Mouse (Mus musculus): ENCODE data around the gene Rnf114.

Gene Rnf114

DNA sequence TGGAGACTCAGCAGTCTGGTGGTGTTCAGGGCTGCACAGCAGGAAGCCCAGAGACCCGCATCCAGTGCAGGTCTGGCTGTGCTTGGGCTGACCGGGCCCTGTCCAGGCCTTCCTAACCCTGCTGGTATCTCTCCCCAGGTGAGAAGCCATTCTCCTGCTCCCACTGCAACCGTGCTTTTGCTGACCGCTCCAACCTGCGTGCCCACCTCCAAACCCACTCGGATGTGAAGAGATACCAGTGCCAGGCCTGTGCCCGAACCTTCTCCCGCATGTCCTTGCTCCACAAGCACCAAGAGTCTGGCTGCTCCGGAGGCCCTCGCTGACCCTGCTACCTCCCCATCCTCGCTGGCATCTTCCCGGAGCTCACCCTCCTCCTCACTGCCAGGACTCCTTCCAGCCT, 49.3 kb downstream of the Rnf114 start:
- DNase-seq, result no peak

DNA sequence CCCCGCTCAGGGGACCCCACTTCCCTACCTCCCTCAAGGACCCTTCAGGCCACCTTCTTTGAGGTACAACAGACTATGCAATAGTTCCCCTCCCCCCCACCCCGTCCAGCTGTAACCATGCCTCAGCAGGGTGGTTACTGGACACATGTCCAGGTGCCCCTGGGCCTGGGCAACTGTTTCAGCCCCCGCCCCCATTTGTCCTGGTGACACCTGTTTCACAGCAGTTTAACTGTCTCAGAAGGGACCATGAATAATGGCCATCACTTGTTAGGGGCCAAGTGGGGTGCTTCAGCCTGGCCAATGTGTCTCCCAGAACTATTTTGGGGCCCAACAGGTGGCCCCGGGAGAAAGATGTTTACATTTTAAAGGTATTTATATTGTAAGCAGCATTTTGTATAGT, 49.9 kb downstream of the Rnf114 start:
- DNase-seq, result no peak

GRCm38 (mm10) chr2:167543121-167544003, 50.9 kb downstream of the Rnf114 start:
- no peak for DNase-seq

DNA sequence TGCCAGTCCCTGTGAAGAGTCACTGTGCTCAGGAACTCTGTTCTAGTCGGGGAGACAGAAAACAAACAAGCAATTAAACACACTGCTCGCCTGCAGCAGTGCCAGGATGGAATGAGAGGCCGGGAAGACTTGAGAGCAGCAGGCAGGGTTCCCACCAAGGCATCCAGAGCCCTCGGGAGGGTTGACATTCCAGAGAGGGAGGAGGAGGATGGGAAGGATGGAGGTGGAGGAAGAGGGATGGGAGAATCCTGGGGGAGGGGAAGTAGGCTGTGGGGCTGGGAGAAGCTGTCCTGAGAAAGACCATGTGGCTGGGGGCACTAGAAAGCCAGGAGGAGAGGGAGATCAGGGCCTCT, 51.5 kb downstream of the Rnf114 start:
- DNase-seq, result no peak

- no peak for DNase-seq
Observed at GRCm38 (mm10) chr2:167544456-167544855, 52.0 kb downstream of the Rnf114 start.

- DNase-seq, result no peak
Observed at GRCm38 (mm10) chr2:167546447-167547195, 54.2 kb downstream of the Rnf114 start.

GRCm38 (mm10) chr2:167547444-167547843, 55.0 kb downstream of the Rnf114 start:
- DNase-seq, result no peak

DNA sequence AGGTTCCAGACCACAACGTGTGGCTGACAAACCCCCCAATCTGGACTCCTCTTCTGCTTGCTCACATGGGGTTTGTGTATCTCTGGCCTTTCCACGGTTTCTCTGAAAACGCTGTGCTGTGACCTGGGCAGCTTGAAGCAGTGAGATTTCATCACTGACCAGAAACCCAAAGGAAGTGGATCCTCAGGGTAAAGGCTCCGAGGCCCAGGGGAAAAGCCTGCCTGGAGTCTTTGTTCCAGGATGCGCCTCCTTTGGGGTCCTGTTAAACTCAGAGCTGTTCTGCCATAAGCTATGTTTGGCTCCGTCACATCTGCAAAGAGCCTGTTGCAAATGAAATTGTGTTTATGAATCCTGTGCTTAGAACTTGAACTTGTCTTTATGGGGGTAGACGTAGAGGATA, 56.5 kb downstream of the Rnf114 start:
- DNase-seq, result no peak

GRCm38 (mm10) chr2:167550341-167550854, 58.0 kb downstream of the Rnf114 start:
- no peak for DNase-seq

- DNase-seq, result no peak
Observed at GRCm38 (mm10) chr2:167551342-167551920, 59.0 kb downstream of the Rnf114 start.

DNA sequence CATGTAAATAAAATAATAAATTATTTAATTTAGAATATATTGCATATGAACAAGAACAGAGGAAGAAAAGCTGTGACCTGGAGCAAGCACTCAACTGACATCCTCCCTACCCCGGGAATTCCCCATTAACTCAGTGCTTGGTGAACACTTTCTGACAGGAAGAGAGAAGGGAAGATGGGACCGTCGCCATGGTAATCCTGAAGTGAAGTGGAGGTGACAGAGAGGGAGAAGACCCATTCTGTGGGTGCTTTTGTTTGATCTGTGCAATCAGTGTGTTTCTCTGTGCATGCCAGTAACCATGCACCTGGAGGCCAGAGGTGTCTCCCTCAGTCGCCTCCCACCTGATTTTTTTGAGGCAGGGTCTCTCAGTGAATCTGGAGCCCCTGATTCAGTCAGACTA, 59.8 kb downstream of the Rnf114 start:
- no peak for DNase-seq

DNA sequence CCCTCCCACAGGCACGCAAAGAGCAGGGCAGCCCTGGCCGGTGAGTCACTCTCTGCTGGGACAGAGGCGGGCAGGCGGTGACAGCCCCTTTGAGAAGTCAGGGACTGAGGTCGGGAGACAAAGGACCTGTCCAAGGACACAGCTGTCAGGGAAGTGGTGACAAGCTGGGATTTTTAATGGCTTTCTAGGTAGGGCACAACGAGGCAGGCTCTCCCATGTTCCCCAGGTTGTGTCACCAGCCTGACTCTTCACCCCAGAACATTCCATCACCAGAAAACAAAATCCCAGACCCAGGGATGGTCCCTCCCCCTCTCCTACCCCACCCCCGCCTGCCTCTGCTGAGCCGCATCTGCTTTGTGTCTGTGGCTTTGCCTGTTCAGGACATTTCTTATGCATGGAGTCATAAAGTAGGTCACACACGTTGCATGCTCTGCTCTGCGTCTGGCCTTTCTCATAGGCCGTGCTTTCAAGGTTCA, 60.5 kb downstream of the Rnf114 start:
- DNase-seq, result no peak

- no peak for DNase-seq
Observed at GRCm38 (mm10) chr2:167555766-167556165, 63.3 kb downstream of the Rnf114 start.

DNA sequence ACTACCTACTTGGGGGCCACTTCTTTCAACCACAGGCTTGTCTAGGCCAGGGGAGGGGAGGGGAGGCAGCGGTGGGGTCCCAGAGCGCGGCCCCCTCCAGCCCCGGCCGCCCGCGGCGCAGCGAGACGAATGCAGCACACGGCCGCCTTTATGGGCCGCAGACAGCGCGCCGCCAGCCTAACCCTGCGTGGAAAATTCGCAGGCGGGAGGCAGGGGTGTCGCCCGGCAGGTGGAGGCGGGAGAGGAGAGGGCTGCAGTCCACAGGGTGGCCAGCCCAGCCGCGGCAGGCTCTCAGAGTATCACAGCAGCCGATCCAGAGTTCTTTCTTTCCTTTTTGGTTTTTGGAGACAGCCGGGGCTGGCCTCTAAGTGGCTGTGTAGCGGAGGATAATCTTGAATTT, 67.0 kb downstream of the Rnf114 start:
- no peak for DNase-seq

- DNase-seq, result no peak
Observed at GRCm38 (mm10) chr2:167562101-167562500, 69.7 kb downstream of the Rnf114 start.

- DNase-seq, result no peak
Observed at GRCm38 (mm10) chr2:167563035-167563434, 70.6 kb downstream of the Rnf114 start.

- DNase-seq, result no peak
Observed at GRCm38 (mm10) chr2:167563703-167564102, 71.3 kb downstream of the Rnf114 start.

GRCm38 (mm10) chr2:167564551-167565311, 72.3 kb downstream of the Rnf114 start:
- no peak for DNase-seq

DNA sequence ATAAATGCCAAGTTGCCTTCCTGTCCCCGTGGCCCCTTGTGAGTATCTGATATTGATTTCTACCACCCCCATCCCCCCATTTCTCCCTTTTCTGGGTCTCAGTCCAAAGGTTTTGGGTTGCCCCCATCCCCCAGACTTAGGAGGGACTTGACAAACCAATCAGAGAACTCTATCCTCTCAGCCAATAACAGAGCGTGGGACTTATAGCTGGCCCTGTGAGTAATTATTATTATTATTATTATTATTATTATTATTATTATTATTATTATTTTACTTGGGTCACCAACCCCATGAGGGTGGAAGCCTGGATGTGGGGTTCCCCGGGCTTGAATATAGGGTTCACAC, 72.8 kb downstream of the Rnf114 start:
- DNase-seq, result no peak

DNA sequence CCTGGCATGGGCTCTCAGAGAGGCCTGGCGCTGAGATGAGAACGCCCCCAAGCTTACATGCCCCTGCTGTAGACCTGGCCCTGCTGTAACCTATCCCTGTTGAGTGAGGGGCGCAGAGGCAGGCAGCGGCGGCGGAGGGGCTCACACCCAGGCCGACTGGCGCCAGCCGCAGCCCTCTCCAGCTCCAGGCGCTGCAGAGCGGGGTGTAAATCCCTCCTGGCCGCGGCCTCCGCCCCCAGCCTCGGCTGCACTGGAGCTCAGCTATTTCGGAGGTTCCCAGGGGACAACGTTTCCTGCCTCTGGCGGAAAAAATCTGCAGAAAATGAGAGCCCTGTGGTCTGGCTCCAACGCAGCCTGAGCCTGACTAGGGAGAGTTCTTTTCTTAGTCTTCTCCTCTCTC, 73.2 kb downstream of the Rnf114 start:
- no peak for DNase-seq

Data from right cerebral cortex, adult 18-20 months (tissue).